Mouse (Mus musculus) v-Abl transformed pro-B cells (cell line): ENCODE measurements at regions not wholly inside any gene's neighbourhood (a gene's known extent, or its start where the extent isn't known, plus 50 kb on each side); places are given as distances from the start of the nearest gene placed in this dataset.

Experiments
- in situ Hi-C, 2 experiments: fragments of 400-800 bp; cut with MboI; formaldehyde crosslinking; loops; one replicate each; pipeline ENCODE4 v1.15.1; 2025; ENCODE audit not compliant: unreplicated experiment in 2 of 2

DNA sequence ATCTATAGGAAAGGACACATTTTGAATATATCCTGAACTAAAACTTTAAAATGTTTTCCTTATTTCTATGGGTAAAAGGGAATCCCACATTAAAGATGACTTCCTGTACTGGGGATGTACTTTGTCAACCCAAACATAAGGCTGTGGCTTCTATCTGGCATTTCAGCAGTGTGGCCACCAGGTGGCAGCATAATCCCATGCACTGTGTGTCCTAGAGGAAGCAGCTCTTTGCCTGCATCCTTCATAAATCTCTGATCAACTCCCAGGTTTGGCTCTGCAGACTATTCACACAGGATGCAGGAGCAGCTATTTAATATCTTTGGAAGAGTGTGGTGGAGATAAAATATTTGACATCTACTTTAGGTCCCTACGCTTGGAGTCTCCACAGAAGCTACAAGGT lies 59.1 kb downstream of the Bmp15 start:
- in situ Hi-C loops = loop anchor here (10.0 to 25.0 kb wide), 4 partner anchors 663 to 1751 kb away; partner anchors contain the start of genes Glod5 (in 1 of the 2) and Gripap1 (in 1 of the 2)

DNA sequence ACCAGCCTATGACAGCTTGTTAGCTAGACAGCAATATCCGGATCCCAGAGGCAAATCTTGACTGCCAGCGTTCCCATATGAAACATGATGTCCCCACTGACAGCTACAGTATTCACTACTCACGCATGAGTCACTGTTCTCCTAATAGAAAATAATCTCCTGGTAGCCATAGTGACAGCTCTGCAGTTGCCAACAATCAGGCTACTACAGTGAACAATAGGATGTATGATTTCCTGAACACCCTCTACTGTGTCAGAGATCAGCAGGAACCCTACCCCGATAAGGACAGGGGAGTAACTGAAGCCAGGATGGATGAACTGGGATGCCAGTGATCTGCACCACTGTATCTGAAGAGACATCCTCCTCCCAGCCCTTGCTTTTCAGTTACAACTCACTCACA lies 62.0 kb downstream of the Bmp15 start:
- in situ Hi-C loops = loop anchor here (25.0 kb wide), 3 partner anchors 1079 to 1754 kb away; partner anchors contain the start of genes Glod5 (in 1 of the 2) and Gripap1 (in 1 of the 2)

DNA sequence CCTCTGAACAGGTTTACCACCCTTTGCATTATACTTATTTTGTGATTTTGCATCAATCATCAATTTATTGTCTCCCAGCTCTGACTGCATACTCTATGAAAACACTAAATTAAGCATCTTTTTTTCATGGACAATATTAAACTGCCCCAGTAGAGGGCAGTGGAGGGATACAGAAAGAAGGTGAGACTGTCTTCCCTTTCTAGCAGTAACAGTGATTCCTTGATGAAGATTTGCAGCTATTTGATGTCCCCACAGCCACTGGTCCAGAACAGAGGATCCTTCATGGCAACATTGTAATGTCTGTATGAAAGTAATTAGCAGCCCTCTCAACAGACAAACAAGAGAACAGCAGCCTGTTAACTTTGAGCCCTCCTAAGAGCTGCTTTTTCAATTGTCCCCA lies 66.5 kb downstream of the Bmp15 start:
- in situ Hi-C loops = loop anchor here (25.0 kb wide), 3 partner anchors 1083 to 1758 kb away; partner anchors contain the start of genes Glod5 (in 1 of the 2) and Gripap1 (in 1 of the 2)

DNA sequence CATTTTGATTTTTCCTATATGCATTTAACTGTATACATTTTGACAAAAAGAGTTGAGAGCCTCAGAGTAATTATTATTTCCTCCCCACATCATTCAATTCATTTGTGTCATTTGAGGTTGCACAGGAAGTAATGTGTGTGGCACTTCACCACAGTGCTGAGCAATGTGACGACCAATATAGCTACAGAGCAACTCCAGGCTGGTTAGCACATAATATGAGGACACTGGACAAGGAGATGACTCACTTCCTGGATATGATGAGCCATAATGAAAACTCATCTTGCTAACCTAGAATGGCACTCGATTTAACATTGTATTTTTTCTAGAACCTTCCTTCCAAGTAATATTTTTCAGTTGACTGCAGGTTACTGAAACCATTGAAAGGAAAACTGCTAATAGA lies 67.6 kb downstream of the Bmp15 start:
- in situ Hi-C loops = loop anchor here (25.0 kb wide), 3 partner anchors 1084 to 1759 kb away; partner anchors contain the start of genes Glod5 (in 1 of the 2) and Gripap1 (in 1 of the 2)
